Comparison of ENCODE assay signal across 8 mouse cellular contexts in genomic region chr4:106375857-106376256, GRCm38 (mm10). TPM values are rescaled to one million over a fixed set of nuclear protein-coding genes. Genes with fewer than 3 reads are reported as not detected.
DNase-seq lines count a peak whose midpoint lies in the region; ATAC-seq lines count a peak whose summit lies in the region.

No protein-coding gene starts in this region.

- peaks cover 64% of the 10 kb centered on the region for H3K36me3 ChIP-seq in midbrain, embryonic 14.5 days (ENCODE audit: control insufficient read depth, insufficient read depth, low read length)
- peaks cover 59% of the 10 kb centered on the region for H3K36me3 ChIP-seq in midbrain, embryonic 13.5 days
- peaks cover 4% of the 10 kb centered on the region; the same call in 1 of the 2 replicates for H3K36me3 ChIP-seq in intestine, embryonic 16.5 days (ENCODE audit: control insufficient read depth, insufficient read depth, low read length)
- H3K36me3 ChIP-seq in limb, embryonic 10.5 days = peaks cover 88% of the 10 kb centered on the region

- no peak overlapping the region for H3K27ac ChIP-seq in midbrain, embryonic 14.5 days (replicated peaks; ENCODE audit: low read depth, low read length)
- H3K27ac ChIP-seq in midbrain, embryonic 13.5 days = no peak overlapping the region
- no peak overlapping the region for H3K27ac ChIP-seq in intestine, embryonic 16.5 days (ENCODE audit: low read length)
- no peak overlapping the region for H3K27ac ChIP-seq in limb, embryonic 10.5 days

- H3K4me3 ChIP-seq in midbrain, embryonic 14.5 days (replicated peaks; ENCODE audit: low read depth, low read length) = no peak overlapping the region
- no peak overlapping the region for H3K4me3 ChIP-seq in midbrain, embryonic 13.5 days (replicated peaks)
- H3K4me3 ChIP-seq in intestine, embryonic 16.5 days (ENCODE audit: low read length) = no peak overlapping the region
- no peak overlapping the region for H3K4me3 ChIP-seq in limb, embryonic 10.5 days

- no peak overlapping the region for H3K9ac ChIP-seq in midbrain, embryonic 14.5 days (replicated peaks; ENCODE audit: low read length)
- no peak overlapping the region for H3K9ac ChIP-seq in midbrain, embryonic 13.5 days (replicated peaks)
- H3K9ac ChIP-seq in intestine, embryonic 16.5 days (ENCODE audit: low read depth, low read length) = no peak overlapping the region

- H3K4me1 ChIP-seq in midbrain, embryonic 14.5 days (ENCODE audit: control insufficient read depth, insufficient read depth, low read length) = no peaks in the 10 kb centered on the region
- no peaks in the 10 kb centered on the region for H3K4me1 ChIP-seq in midbrain, embryonic 13.5 days (replicated peaks)
- no peaks in the 10 kb centered on the region for H3K4me1 ChIP-seq in intestine, embryonic 16.5 days (ENCODE audit: control insufficient read depth, insufficient read depth, low read length)
- peaks cover 10% of the 10 kb centered on the region for H3K4me1 ChIP-seq in limb, embryonic 10.5 days

- no peaks in the 10 kb centered on the region for H3K9me3 ChIP-seq in midbrain, embryonic 14.5 days (ENCODE audit: control insufficient read depth, low read length)
- H3K9me3 ChIP-seq in midbrain, embryonic 13.5 days = no peaks in the 10 kb centered on the region
- no peaks in the 10 kb centered on the region for H3K9me3 ChIP-seq in intestine, embryonic 16.5 days (ENCODE audit: control insufficient read depth, low read length)
- H3K9me3 ChIP-seq in limb, embryonic 10.5 days (replicated peaks) = no peaks in the 10 kb centered on the region

- no peaks in the 10 kb centered on the region for H3K27me3 ChIP-seq in midbrain, embryonic 14.5 days (ENCODE audit: control insufficient read depth, insufficient read depth, low read length)
- no peaks in the 10 kb centered on the region for H3K27me3 ChIP-seq in midbrain, embryonic 13.5 days
- H3K27me3 ChIP-seq in intestine, embryonic 16.5 days (replicated peaks; ENCODE audit: control insufficient read depth, insufficient read depth, low read length) = no peaks in the 10 kb centered on the region
- H3K27me3 ChIP-seq in limb, embryonic 10.5 days (ENCODE audit: low read depth, poor library complexity, severe bottlenecking) = no peaks in the 10 kb centered on the region

- WGBS in midbrain, embryonic 14.5 days = 57% methylated on average over 1 of the region's 1 CpGs
- WGBS in midbrain, embryonic 13.5 days = 73% methylated on average over 1 of the region's 1 CpGs
- WGBS in intestine, embryonic 16.5 days = 48% methylated on average over 1 of the region's 1 CpGs
- WGBS in limb, embryonic 10.5 days = 70% methylated on average over 1 of the region's 1 CpGs

- ATAC-seq in midbrain, embryonic 14.5 days (ENCODE audit: low FRiP score, low TSS enrichment) = no peak; the same call in 1 of the 2 replicates
- no peak for ATAC-seq in midbrain, embryonic 13.5 days
- ATAC-seq in cerebellum, adult (ENCODE audit: insufficient number of reproducible peaks, low FRiP score, low TSS enrichment) = 0 out of 2 replicates have a peak, but pooled peaks have one; percentile 61
- peak; percentile 48; the same call in 1 of the 2 replicates for ATAC-seq in intestine, embryonic 16.5 days

- no peak overlapping the region for H3K4me2 ChIP-seq in midbrain, embryonic 14.5 days (ENCODE audit: low read length)
- H3K4me2 ChIP-seq in midbrain, embryonic 13.5 days (replicated peaks) = no peak overlapping the region
- no peak overlapping the region for H3K4me2 ChIP-seq in intestine, embryonic 16.5 days (ENCODE audit: low read depth, low read length)

- peak; percentile 93 for DNase-seq in midbrain, embryonic 14.5 days
- DNase-seq in forelimb bud, embryonic 11.5 days (ENCODE audit: low read depth, low spot score) = peak; percentile 85
- peak; percentile 86 for DNase-seq in limb, embryonic 10.5 days (ENCODE audit: low spot score)
- DNase-seq in ovary, postnatal 10 days (ENCODE audit: low spot score) = peak; percentile 63
- peak; percentile 77 for DNase-seq in thymus, postnatal 14 days

RNA-seq across cellular contexts. Expression of gene Usp24, which starts 59.8 kb away (rescaled TPM):
- 12.6 and 13.9 TPM in 2 replicates for polyA plus RNA-seq in midbrain, embryonic 14.5 days (2014; fragmentation: Nextera tagmentation; extraction: Ambion mirVana)
- 7.5 and 9.1 TPM in 2 replicates for polyA plus RNA-seq in midbrain, embryonic 13.5 days (2015; fragmentation: Nextera tagmentation; extraction: Ambion mirVana)
- polyA plus RNA-seq in intestine, embryonic 16.5 days (2015; fragmentation: Nextera tagmentation; extraction: Ambion mirVana) = 3.7 TPM in 2 replicates
- 7.3 and 7.4 TPM in 2 replicates for polyA plus RNA-seq in limb, embryonic 10.5 days (2016; fragmentation: Nextera tagmentation; extraction: Ambion mirVana)

Comparison
In these comparisons a context has a peak if more than half of its experiments do, and no peak if none do; other contexts are left out.
1. ATAC-seq: peak in cerebellum, adult (single experiment) and intestine, embryonic 16.5 days (single experiment); none in midbrain, embryonic 14.5 days (single experiment) and midbrain, embryonic 13.5 days (single experiment).
2. Peak in every context shown above with its lines, with median percentiles within 50 percentile points of each other: DNase-seq.